Mouse (Mus musculus): ENCODE measurements around the gene Tfr2. TPM values are rescaled to one million over a fixed set of nuclear protein-coding genes. Genes with fewer than 3 reads are reported as not detected.

Gene Tfr2
- polyA plus RNA-seq, 1 experiment from 2014 or later = 1.0 TPM

DNA sequence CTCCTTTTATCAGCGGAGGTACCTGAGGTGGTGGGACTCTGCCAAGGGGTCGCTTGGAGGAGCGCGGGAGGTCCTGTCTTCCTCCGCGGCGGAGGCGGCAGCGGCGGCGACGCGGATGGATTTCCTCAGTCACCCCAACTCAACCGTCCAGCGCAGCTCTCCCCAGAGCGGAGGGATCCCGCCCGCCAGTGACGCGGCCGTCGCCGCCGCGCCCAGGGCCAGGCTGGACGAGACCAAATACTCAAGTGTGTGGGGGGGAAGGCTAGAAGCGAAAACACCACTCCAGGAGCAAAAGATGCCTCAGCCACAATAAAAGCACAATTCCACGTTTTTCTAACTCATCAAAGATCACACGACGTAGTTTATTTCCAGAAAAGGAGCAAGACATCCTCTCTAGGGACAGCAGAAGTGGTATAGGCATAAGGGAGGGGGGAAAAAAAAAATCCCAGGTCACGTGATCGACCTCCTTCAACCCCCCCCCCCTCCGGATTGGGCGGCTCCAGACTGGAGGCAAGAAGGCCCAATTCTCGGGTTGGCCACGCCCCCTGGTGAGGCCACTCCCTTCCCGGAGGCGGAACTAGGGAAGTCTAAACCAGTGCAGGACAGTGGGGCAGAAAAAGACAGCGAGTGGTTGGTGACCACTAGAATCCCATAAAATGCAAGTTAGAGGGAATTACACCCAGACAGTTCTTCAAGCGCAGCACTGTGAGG lies 36.4 kb upstream of the Tfr2 start, which contains the start of the genes Epo and Gnb2:
Epo (minus strand) TSS at position 126 of the 711 bp plus-strand sequence.
Gnb2 (minus strand) TSS at position 394 of the 711 bp plus-strand sequence.
- peak within 1 kb of the TSS; percentile 81 for H3K27ac ChIP-seq (ENCODE audit: low read depth, low read length)
- no peaks in the 10 kb centered on the region for H3K27me3 ChIP-seq (ENCODE audit: control insufficient read depth, insufficient read depth, low read length)
- H3K4me2 ChIP-seq (replicated peaks; ENCODE audit: low read depth, low read length) = peak within 1 kb of the TSS; percentile 98
- peak within 1 kb of the TSS; percentile 91 for H3K4me3 ChIP-seq (ENCODE audit: low read length)
- H3K36me3 ChIP-seq (ENCODE audit: control insufficient read depth, insufficient read depth, low read length) = peaks cover 20% of the 10 kb centered on the region
- H3K4me1 ChIP-seq (ENCODE audit: control insufficient read depth, insufficient read depth, low read length) = peaks cover 16% of the 10 kb centered on the region
- peak within 1 kb of the TSS; percentile 88 for H3K9ac ChIP-seq (ENCODE audit: low read depth, low read length)
- under 1% methylated on average over 40 of the region's 40 CpGs for WGBS
- ATAC-seq (ENCODE audit: low FRiP score, low TSS enrichment) = peak; percentile 78
- no peaks in the 10 kb centered on the region for H3K9me3 ChIP-seq (ENCODE audit: control insufficient read depth, low read length)

DNA sequence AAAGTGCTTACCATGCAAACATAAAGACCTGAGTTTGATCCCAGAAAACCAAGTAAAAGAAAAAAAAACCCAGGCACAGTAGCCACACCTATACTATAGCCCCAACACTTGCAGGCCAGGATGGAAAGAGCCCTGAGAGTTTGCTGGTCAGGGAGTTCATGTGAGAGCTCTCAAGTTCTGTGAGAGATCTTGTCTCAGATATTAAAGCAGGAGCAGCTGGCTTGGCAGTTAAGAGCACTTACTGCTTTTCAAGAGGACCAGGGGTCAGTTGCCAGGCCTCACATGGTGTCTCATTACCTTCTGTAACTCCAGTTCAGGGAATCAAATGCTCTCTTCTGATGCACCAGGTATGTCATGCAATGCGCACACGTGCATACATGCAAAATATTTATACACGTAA lies 34.9 kb upstream of the Tfr2 start:
- Histone ChIP-seq H3K27ac (ENCODE audit: low read depth, low read length) (no peak overlapping the region), H3K9me3 (ENCODE audit: control insufficient read depth, low read length) (no peaks in the 10 kb centered on the region), H3K9ac (ENCODE audit: low read depth, low read length) (no peak overlapping the region), H3K27me3 (ENCODE audit: control insufficient read depth, insufficient read depth, low read length) (no peaks in the 10 kb centered on the region), H3K4me2 (replicated peaks; ENCODE audit: low read depth, low read length) (no peak overlapping the region), H3K36me3 (ENCODE audit: control insufficient read depth, insufficient read depth, low read length) (peaks cover 5% of the 10 kb centered on the region), H3K4me3 (ENCODE audit: low read length) (no peak overlapping the region), H3K4me1 (ENCODE audit: control insufficient read depth, insufficient read depth, low read length) (peaks cover 11% of the 10 kb centered on the region)
- ATAC-seq (ENCODE audit: low FRiP score, low TSS enrichment) = no peak
- WGBS = 89% methylated on average over 3 of the region's 3 CpGs

DNA sequence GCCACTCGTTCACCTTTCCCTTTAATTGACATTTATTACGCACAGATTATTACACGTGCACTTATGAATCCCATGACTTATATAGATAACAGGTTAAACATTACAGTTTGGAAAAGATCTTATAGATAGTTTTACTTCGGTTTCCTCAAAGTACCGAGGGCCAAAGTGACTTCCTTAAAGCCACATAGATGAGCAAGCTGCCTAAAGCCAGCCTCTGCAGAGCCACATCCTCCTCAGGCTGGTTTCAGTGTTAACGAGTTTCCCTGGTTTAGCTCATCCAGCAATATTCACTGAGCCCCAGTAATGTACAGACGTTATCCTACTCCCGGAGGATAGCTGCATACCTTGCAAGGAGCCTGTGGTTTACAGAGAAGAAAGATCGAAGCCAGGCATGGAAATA lies 34.3 kb upstream of the Tfr2 start:
- Histone ChIP-seq H3K9ac (ENCODE audit: low read depth, low read length) (no peak overlapping the region), H3K9me3 (ENCODE audit: control insufficient read depth, low read length) (no peaks in the 10 kb centered on the region), H3K27me3 (ENCODE audit: control insufficient read depth, insufficient read depth, low read length) (no peaks in the 10 kb centered on the region), H3K4me1 (ENCODE audit: control insufficient read depth, insufficient read depth, low read length) (peaks cover 5% of the 10 kb centered on the region; the same call in 1 of the 2 replicates), H3K36me3 (ENCODE audit: control insufficient read depth, insufficient read depth, low read length) (no peaks in the 10 kb centered on the region), H3K4me3 (ENCODE audit: low read length) (no peak overlapping the region), H3K27ac (ENCODE audit: low read depth, low read length) (no peak overlapping the region), H3K4me2 (replicated peaks; ENCODE audit: low read depth, low read length) (no peak overlapping the region)
- 79% methylated on average over 9 of the region's 9 CpGs for WGBS
- ATAC-seq (ENCODE audit: low FRiP score, low TSS enrichment) = no peak

DNA sequence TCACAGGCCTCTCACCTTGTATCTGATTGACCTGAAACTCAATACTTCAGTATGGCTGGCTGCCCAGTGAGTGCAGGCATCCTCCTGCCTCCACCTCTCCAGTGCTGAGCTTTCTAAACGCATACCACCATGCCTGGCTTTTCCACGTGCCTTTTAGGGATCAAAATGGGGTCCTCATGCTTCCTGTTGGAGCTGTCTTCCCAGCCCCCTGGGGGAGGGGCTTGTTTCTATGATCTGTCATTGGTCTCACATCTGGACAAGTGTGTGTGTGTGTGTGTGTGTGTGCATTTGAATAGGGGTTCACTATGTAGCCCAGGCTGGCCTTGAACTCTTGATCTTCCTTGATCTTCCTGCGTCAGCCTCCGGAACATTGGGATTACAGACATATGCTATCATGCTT lies 32.2 kb upstream of the Tfr2 start:
- Histone ChIP-seq H3K27me3 (ENCODE audit: control insufficient read depth, insufficient read depth, low read length) (no peaks in the 10 kb centered on the region), H3K9ac (ENCODE audit: low read depth, low read length) (no peak overlapping the region), H3K4me1 (ENCODE audit: control insufficient read depth, insufficient read depth, low read length) (0 out of 2 replicates have a peak, but pooled peaks cover 3% of the 10 kb centered on the region), H3K9me3 (ENCODE audit: control insufficient read depth, low read length) (no peaks in the 10 kb centered on the region), H3K27ac (ENCODE audit: low read depth, low read length) (no peak overlapping the region), H3K4me2 (replicated peaks; ENCODE audit: low read depth, low read length) (no peak overlapping the region), H3K4me3 (ENCODE audit: low read length) (no peak overlapping the region), H3K36me3 (ENCODE audit: control insufficient read depth, insufficient read depth, low read length) (no peaks in the 10 kb centered on the region)
- 62% methylated on average over 4 of the region's 4 CpGs for WGBS
- no peak for ATAC-seq (ENCODE audit: low FRiP score, low TSS enrichment)

DNA sequence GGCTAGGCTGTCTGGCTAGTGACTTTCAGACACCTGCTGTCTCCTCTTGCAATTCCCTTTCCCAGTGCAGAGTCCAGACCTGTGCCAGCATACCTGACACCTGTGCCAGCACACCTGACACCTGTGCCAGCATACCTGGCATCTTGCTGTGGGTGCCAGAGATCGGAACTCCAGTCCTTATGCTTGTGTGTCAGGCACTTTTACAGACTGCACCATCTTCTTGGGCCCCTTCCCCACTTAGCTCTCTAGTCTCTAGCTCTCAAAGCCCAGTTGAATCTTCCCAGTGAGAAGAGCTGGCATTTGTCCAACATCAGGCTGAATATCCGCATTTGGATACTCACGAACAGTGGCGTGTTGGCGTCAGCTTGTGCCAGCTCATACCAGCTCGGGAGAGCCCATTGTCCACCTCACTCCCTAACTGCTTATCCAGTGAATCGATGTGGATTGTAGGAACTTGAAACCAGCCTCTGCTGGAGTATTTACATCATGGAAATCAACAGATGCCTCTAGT lies 30.3 kb upstream of the Tfr2 start:
- no peak overlapping the region for H3K4me2 ChIP-seq (replicated peaks; ENCODE audit: low read depth, low read length)
- no peaks in the 10 kb centered on the region for H3K36me3 ChIP-seq (ENCODE audit: control insufficient read depth, insufficient read depth, low read length)
- no peaks in the 10 kb centered on the region for H3K9me3 ChIP-seq (ENCODE audit: control insufficient read depth, low read length)
- H3K4me3 ChIP-seq (ENCODE audit: low read length) = no peak overlapping the region
- no peak overlapping the region for H3K9ac ChIP-seq (ENCODE audit: low read depth, low read length)
- no peak for ATAC-seq (ENCODE audit: low FRiP score, low TSS enrichment)
- 74% methylated on average over 7 of the region's 7 CpGs for WGBS
- H3K4me1 ChIP-seq (ENCODE audit: control insufficient read depth, insufficient read depth, low read length) = no peaks in the 10 kb centered on the region
- no peak overlapping the region for H3K27ac ChIP-seq (ENCODE audit: low read depth, low read length)
- no peaks in the 10 kb centered on the region for H3K27me3 ChIP-seq (ENCODE audit: control insufficient read depth, insufficient read depth, low read length)

DNA sequence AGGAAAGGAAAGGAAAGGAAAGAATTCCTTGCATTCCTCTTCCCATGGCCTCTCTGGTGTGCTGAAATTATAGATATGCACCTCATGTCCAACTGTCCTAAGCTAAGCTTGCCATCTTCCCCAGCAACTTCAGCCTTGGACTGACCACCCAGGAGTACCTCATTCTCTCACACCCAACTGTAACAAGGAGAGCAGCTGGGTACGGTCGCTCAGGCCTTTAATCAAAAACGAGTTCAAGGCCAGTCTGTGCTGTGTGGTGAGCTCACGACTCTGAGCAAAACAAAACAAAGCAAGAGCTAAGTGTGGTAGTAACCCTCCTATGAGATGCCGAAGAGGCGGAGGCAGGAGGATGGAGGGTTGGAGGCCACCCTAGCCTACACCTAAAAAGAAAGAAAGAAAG lies 28.6 kb upstream of the Tfr2 start:
- WGBS = 72% methylated on average over 6 of the region's 6 CpGs
- Histone ChIP-seq H3K27ac (ENCODE audit: low read depth, low read length) (no peak overlapping the region), H3K9ac (ENCODE audit: low read depth, low read length) (no peak overlapping the region), H3K36me3 (ENCODE audit: control insufficient read depth, insufficient read depth, low read length) (no peaks in the 10 kb centered on the region), H3K27me3 (ENCODE audit: control insufficient read depth, insufficient read depth, low read length) (no peaks in the 10 kb centered on the region), H3K4me1 (ENCODE audit: control insufficient read depth, insufficient read depth, low read length) (no peaks in the 10 kb centered on the region), H3K4me2 (replicated peaks; ENCODE audit: low read depth, low read length) (no peak overlapping the region), H3K9me3 (ENCODE audit: control insufficient read depth, low read length) (no peaks in the 10 kb centered on the region), H3K4me3 (ENCODE audit: low read length) (no peak overlapping the region)
- ATAC-seq (ENCODE audit: low FRiP score, low TSS enrichment) = no peak

DNA sequence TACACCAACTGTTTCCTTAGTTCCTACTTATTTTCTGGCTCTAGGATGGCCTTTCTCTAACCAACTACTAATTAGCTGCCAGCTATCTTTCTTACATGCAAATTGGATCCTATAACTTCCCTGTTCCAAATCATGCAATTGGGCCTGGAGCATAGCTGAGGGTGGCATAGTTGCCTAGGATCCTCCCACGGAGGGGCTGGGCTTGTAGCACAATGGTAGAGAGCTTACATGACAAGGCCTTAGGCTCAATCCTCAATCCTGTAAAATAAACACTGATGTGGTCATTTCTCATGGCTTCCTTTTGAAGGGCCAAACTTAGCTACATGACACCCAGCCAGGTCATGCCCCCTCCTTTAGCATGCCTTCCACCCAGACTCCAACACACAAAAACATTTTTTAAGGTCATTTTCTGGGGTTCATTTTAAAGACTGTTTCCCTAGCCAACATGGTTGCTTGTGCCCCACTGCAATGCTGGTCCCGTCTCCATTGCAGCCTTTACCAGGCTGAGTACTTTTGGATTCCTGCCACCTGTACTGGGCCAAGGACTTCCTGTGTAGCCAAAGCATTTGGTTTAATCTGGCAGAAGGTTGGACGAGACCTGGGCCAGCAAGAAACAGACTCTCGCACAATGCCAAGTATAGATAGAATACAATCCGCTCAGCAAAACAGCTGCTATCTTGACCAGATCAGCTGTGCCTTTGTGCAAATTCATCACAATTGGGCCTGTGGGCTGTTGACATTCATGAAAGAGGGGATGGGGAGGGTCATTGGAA lies 27.7 kb upstream of the Tfr2 start:
- H3K9me3 ChIP-seq (ENCODE audit: control insufficient read depth, low read length) = no peaks in the 10 kb centered on the region
- no peak overlapping the region for H3K4me2 ChIP-seq (replicated peaks; ENCODE audit: low read depth, low read length)
- H3K36me3 ChIP-seq (ENCODE audit: control insufficient read depth, insufficient read depth, low read length) = no peaks in the 10 kb centered on the region
- no peaks in the 10 kb centered on the region for H3K4me1 ChIP-seq (ENCODE audit: control insufficient read depth, insufficient read depth, low read length)
- H3K27me3 ChIP-seq (ENCODE audit: control insufficient read depth, insufficient read depth, low read length) = no peaks in the 10 kb centered on the region
- 75% methylated on average over 5 of the region's 5 CpGs for WGBS
- no peak overlapping the region for H3K27ac ChIP-seq (ENCODE audit: low read depth, low read length)
- ATAC-seq (ENCODE audit: low FRiP score, low TSS enrichment) = no peak
- no peak overlapping the region for H3K9ac ChIP-seq (ENCODE audit: low read depth, low read length)
- H3K4me3 ChIP-seq (ENCODE audit: low read length) = no peak overlapping the region

DNA sequence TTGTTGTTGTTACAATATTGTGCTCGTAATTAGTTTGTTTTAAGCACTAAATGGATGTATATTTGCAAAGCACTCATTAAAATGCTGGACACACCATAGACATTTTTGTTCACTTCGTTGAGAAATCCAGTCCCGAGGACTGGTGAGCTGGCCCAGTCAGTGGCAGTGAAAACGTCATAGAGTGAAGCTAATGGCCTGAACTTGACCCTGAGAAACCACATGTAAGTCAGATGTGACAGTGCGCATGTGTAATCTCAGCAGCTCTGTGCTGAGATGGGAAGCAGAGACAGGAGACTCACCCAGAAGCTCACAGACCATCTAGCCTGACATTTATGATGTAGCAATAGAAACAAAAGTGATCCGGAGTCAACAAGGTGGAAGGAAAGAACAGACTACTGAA lies 24.7 kb upstream of the Tfr2 start:
- no peak overlapping the region for H3K9ac ChIP-seq (ENCODE audit: low read depth, low read length)
- no peaks in the 10 kb centered on the region for H3K36me3 ChIP-seq (ENCODE audit: control insufficient read depth, insufficient read depth, low read length)
- H3K9me3 ChIP-seq (ENCODE audit: control insufficient read depth, low read length) = no peaks in the 10 kb centered on the region
- no peaks in the 10 kb centered on the region for H3K27me3 ChIP-seq (ENCODE audit: control insufficient read depth, insufficient read depth, low read length)
- ATAC-seq (ENCODE audit: low FRiP score, low TSS enrichment) = no peak
- no peaks in the 10 kb centered on the region for H3K4me1 ChIP-seq (ENCODE audit: control insufficient read depth, insufficient read depth, low read length)
- no peak overlapping the region for H3K4me3 ChIP-seq (ENCODE audit: low read length)
- no peak overlapping the region for H3K27ac ChIP-seq (ENCODE audit: low read depth, low read length)
- WGBS = 63% methylated on average over 6 of the region's 6 CpGs
- H3K4me2 ChIP-seq (replicated peaks; ENCODE audit: low read depth, low read length) = no peak overlapping the region

DNA sequence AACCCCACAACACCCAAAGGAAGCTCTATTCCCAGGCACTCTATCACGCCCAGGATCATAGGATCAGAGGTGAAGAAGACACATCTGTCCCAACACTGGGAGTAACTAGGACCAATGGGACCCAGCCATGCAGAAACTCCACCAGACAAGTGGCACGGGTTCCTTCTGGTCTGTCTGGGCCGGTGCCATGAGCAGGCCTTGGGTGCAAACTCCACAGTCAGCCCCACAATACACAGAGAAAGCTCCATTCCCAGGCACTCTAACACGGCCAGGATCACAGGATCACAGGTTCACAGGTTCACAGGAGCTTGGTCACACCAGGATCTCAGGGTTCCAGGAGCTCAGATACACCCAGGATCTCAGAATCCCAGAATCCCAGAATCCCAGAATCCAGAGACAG lies 24.0 kb upstream of the Tfr2 start:
- H3K4me3 ChIP-seq (ENCODE audit: low read length) = no peak overlapping the region
- no peaks in the 10 kb centered on the region for H3K36me3 ChIP-seq (ENCODE audit: control insufficient read depth, insufficient read depth, low read length)
- no peaks in the 10 kb centered on the region for H3K27me3 ChIP-seq (ENCODE audit: control insufficient read depth, insufficient read depth, low read length)
- no peak overlapping the region for H3K27ac ChIP-seq (ENCODE audit: low read depth, low read length)
- WGBS = 75% methylated on average over 4 of the region's 4 CpGs
- H3K4me2 ChIP-seq (replicated peaks; ENCODE audit: low read depth, low read length) = no peak overlapping the region
- no peak overlapping the region for H3K9ac ChIP-seq (ENCODE audit: low read depth, low read length)
- no peaks in the 10 kb centered on the region for H3K9me3 ChIP-seq (ENCODE audit: control insufficient read depth, low read length)
- no peaks in the 10 kb centered on the region for H3K4me1 ChIP-seq (ENCODE audit: control insufficient read depth, insufficient read depth, low read length)
- no peak for ATAC-seq (ENCODE audit: low FRiP score, low TSS enrichment)
